11 mouse cellular contexts compared by ENCODE assay signal in the genomic region with DNA sequence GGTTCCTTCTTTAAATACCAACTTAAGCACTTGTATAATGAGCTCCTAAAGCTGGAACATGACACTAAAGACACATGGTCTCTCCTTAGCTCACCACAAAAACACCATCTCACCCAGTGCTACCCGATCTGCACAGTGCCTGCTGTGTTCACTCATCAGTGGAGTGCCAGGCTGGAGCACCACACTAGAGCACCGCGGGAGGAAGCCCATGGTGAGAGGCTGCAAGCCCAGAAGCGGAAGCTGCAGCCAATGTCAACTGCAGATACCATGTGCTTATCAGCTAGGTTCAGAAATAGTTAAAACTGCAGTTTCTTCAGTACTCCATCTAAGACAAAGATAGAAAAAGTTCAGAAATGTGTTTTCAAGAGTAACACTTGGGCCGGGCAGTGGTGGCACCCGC. TPM values are rescaled to one million over a fixed set of nuclear protein-coding genes. Genes with fewer than 3 reads are reported as not detected.
DNase-seq lines count a peak whose midpoint lies in the region; ATAC-seq lines count a peak whose summit lies in the region.
"Had no signal": no experiment of that assay in that cellular context is flagged by ENCODE, and none has a peak within 500 bp of the region (broad histone marks: within the 10 kb centered on the region; RNA-seq: fewer than 3 reads in every experiment).

No protein-coding gene starts in this region.

- H3K27me3 ChIP-seq in liver, embryonic 13.5 days = no peaks in the 10 kb centered on the region

- peak overlapping the region; percentile 1; the same call in 1 of the 2 replicates for H3K4me2 ChIP-seq in liver, embryonic 13.5 days

- no peak overlapping the region for H3K4me3 ChIP-seq in liver, embryonic 13.5 days (replicated peaks)

- 14% methylated on average over 6 of the region's 6 CpGs for WGBS in liver, embryonic 13.5 days (ENCODE audit: insufficient replicate concordance)

- no peaks in the 10 kb centered on the region for H3K9me3 ChIP-seq in liver, embryonic 13.5 days (replicated peaks)

- no peak overlapping the region for H3K9ac ChIP-seq in liver, embryonic 13.5 days

- H3K27ac ChIP-seq in liver, embryonic 13.5 days = peak overlapping the region; percentile 73

- peaks cover 50% of the 10 kb centered on the region for H3K4me1 ChIP-seq in liver, embryonic 13.5 days (replicated peaks)

- peak; percentile 40 to 44 for DNase-seq in spleen, postnatal 36 days (ENCODE audit: low spot score in 2 of 2)
- no peak for DNase-seq in spleen, adult 18-20 months
- peak; percentile 33 for DNase-seq in c-Kit-positive CD71-positive TER-119-positive erythroid progenitor cells, embryonic 14.5 days (ENCODE audit: low spot score)
- peak; percentile 52 for DNase-seq in liver, embryonic 13.5 days
- DNase-seq in skeletal muscle tissue, adult 2 months (ENCODE audit: low read depth, low spot score) = peak; percentile 70
- no peak for DNase-seq in adrenal gland, adult 2 months
- no peak for DNase-seq in urinary bladder, adult 2 months (ENCODE audit: low spot score)
- DNase-seq: embryo, embryonic 11 days; kidney, postnatal 4 days had no signal

- peak; percentile 89 for ATAC-seq in liver, embryonic 13.5 days (ENCODE audit: low read depth)
- ATAC-seq: activated CD4-positive, CD25-positive, alpha-beta regulatory T cell, adult 4 months; hindbrain, embryonic 16.5 days had no signal

- H3K36me3 ChIP-seq in liver, embryonic 13.5 days = no peaks in the 10 kb centered on the region

RNA-seq across cellular contexts. Expression of gene Tex2, which starts 14.9 kb away (rescaled TPM):
- polyA plus RNA-seq in liver, embryonic 13.5 days (2015; fragmentation: Nextera tagmentation; extraction: Ambion mirVana) = 7.5 and 9.8 TPM in 2 replicates
- 10 to 100 TPM; 54.0 to 55.5 TPM for total RNA-seq in adrenal gland, adult 2 months (2021)
- 14.0 and 15.8 TPM in 2 replicates for polyA plus RNA-seq in adrenal gland, adult 2 months (2012; rRNA removed)
- 16.7 and 21.2 TPM in 2 replicates for polyA plus RNA-seq in urinary bladder, adult 2 months (2012; rRNA removed)

Comparison
In these comparisons a context has a peak if more than half of its experiments do, and no peak if none do; other contexts are left out.
1. DNase-seq: peak in spleen, postnatal 36 days (2 of 2), c-Kit-positive CD71-positive TER-119-positive erythroid progenitor cells, embryonic 14.5 days (single experiment), liver, embryonic 13.5 days (single experiment) and skeletal muscle tissue, adult 2 months (single experiment); none in spleen, adult 18-20 months (0 of 2), adrenal gland, adult 2 months (single experiment) and urinary bladder, adult 2 months (single experiment).